9 mouse cellular contexts compared by ENCODE assay signal in the genomic region with DNA sequence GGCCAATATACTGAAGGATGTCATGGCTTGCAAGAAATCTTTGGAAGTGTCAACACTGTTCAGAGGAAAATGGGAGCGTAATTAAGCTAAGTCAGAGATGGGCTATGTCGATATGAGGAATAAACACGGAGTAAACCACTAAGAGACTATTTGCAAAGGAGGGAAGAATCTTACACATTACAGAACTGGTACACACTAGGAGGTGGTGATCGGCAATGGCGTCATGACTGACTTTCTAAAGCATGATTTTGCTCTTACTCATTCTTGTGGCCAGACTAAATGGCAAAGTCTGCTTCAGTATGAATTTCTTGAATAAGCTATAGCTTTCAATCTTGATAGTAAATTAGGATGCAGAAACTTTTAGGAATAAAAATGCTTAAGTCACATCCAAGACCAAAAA. TPM values are rescaled to one million over a fixed set of nuclear protein-coding genes. Genes with fewer than 3 reads are reported as not detected.
DNase-seq lines count a peak whose midpoint lies in the region; ATAC-seq and TF ChIP-seq lines count a peak whose summit lies in the region.
"Had no signal": no experiment of that assay in that cellular context is flagged by ENCODE, and none has a peak within 500 bp of the region (broad histone marks: within the 10 kb centered on the region; RNA-seq: fewer than 3 reads in every experiment).

No protein-coding gene starts in this region.

- 0 out of 2 replicates have a peak, but pooled peaks cover 6% of the 10 kb centered on the region for H3K36me3 ChIP-seq in midbrain, embryonic 10.5 days
- H3K36me3 ChIP-seq in midbrain, embryonic 13.5 days = no peaks in the 10 kb centered on the region
- peaks cover 5% of the 10 kb centered on the region; the same call in 1 of the 2 replicates for H3K36me3 ChIP-seq in limb, embryonic 13.5 days

- no peak for DNase-seq in gastrocnemius, adult 2 months
- no peak for DNase-seq in gastrocnemius, adult 8-10 months (ENCODE audit: low spot score in 2 of 2)
- no peak for DNase-seq in midbrain, embryonic 10.5 days (ENCODE audit: low spot score)
- DNase-seq in cerebellum, postnatal 36 days = no peak
- no peak for DNase-seq in cerebellum, adult 11-12 months
- no peak for DNase-seq in gastrocnemius, postnatal 4 days (ENCODE audit: low spot score in 2 of 2)
- DNase-seq: heart, adult 11 months had no signal

- no peaks in the 10 kb centered on the region for H3K9me3 ChIP-seq in midbrain, embryonic 10.5 days (replicated peaks)
- H3K9me3 ChIP-seq in midbrain, embryonic 13.5 days = no peaks in the 10 kb centered on the region
- no peaks in the 10 kb centered on the region for H3K9me3 ChIP-seq in limb, embryonic 13.5 days

- H3K27me3 ChIP-seq in midbrain, embryonic 10.5 days (ENCODE audit: low read depth, poor library complexity, severe bottlenecking) = no peaks in the 10 kb centered on the region
- no peaks in the 10 kb centered on the region for H3K27me3 ChIP-seq in midbrain, embryonic 13.5 days
- H3K27me3 ChIP-seq in limb, embryonic 13.5 days = no peaks in the 10 kb centered on the region

- WGBS in midbrain, embryonic 10.5 days = 78% methylated on average over 5 of the region's 5 CpGs
- WGBS in midbrain, embryonic 13.5 days = 78% methylated on average over 5 of the region's 5 CpGs
- WGBS in limb, embryonic 13.5 days = 76% methylated on average over 5 of the region's 5 CpGs

- H3K4me3 ChIP-seq in gastrocnemius, adult 2 months = peak overlapping the region; percentile 96
- H3K4me3 ChIP-seq in midbrain, embryonic 10.5 days = peak overlapping the region; percentile 92
- H3K4me3 ChIP-seq in midbrain, embryonic 13.5 days (replicated peaks) = no peak overlapping the region
- H3K4me3 ChIP-seq in limb, embryonic 13.5 days = peak overlapping the region; percentile 19; the same call in 1 of the 2 replicates

- H3K4me2 ChIP-seq in midbrain, embryonic 13.5 days (replicated peaks) = no peak overlapping the region
- H3K4me2 ChIP-seq in limb, embryonic 13.5 days (replicated peaks) = peak overlapping the region; percentile 68

- no peak for TF ChIP-seq CTCF in gastrocnemius, adult 2 months (IDR thresholded peaks at IDR 0.05)

- H3K27ac ChIP-seq in gastrocnemius, adult 2 months = peak overlapping the region; percentile 98; the same call in 1 of the 2 replicates
- no peak overlapping the region for H3K27ac ChIP-seq in midbrain, embryonic 10.5 days (replicated peaks)
- H3K27ac ChIP-seq in midbrain, embryonic 13.5 days = no peak overlapping the region
- no peak overlapping the region for H3K27ac ChIP-seq in limb, embryonic 13.5 days

- H3K9ac ChIP-seq in midbrain, embryonic 13.5 days (replicated peaks) = no peak overlapping the region
- no peak overlapping the region for H3K9ac ChIP-seq in limb, embryonic 13.5 days

- no peak for ATAC-seq in midbrain, embryonic 13.5 days
- no peak for ATAC-seq in limb, embryonic 13.5 days (ENCODE audit: low FRiP score, low read depth)

- intact Hi-C loops in gastrocnemius, adult 2 months (cut with DNase I) = loop anchor here (1.0 kb wide), 1 partner anchor 18 kb away; no protein-coding TSS in a partner anchor

- H3K4me1 ChIP-seq in midbrain, embryonic 10.5 days = peaks cover 15% of the 10 kb centered on the region
- peaks cover 11% of the 10 kb centered on the region for H3K4me1 ChIP-seq in midbrain, embryonic 13.5 days (replicated peaks)
- H3K4me1 ChIP-seq in limb, embryonic 13.5 days = peaks cover 9% of the 10 kb centered on the region

RNA-seq across cellular contexts. Expression of a gene that starts 1.0 kb away (rescaled TPM):
- 1 to 10 TPM; 3.2 to 5.7 TPM for total RNA-seq in gastrocnemius, adult 2 months (2021)
- 1 to 10 TPM; 3.7 to 5.4 (median 4.6) TPM for total RNA-seq in gastrocnemius, adult 8-10 months (2022)
- 10.3 and 10.6 TPM in 2 replicates for polyA plus RNA-seq in midbrain, embryonic 10.5 days (2016; fragmentation: Nextera tagmentation; extraction: Ambion mirVana)
- polyA plus RNA-seq in midbrain, embryonic 13.5 days (2015; fragmentation: Nextera tagmentation; extraction: Ambion mirVana) = 7.6 and 9.2 TPM in 2 replicates
- 11.3 and 16.4 TPM in 2 replicates for polyA plus RNA-seq in limb, embryonic 13.5 days (2015; fragmentation: Nextera tagmentation; extraction: Ambion mirVana)
- total RNA-seq in gastrocnemius, postnatal 4 days (2021) = 1 to 10 TPM; 5.1 to 6.1 TPM

RNA-seq across cellular contexts. Expression of a gene that starts 1.1 kb away (rescaled TPM):
- 10 to 100 TPM; 29.2 to 31.7 TPM for total RNA-seq in gastrocnemius, adult 2 months (2021)
- 10 to 100 TPM; 33.3 to 44.0 (median 36.5) TPM for total RNA-seq in gastrocnemius, adult 8-10 months (2022)
- 24.6 and 29.0 TPM in 2 replicates for polyA plus RNA-seq in midbrain, embryonic 10.5 days (2016; fragmentation: Nextera tagmentation; extraction: Ambion mirVana)
- 31.7 and 33.0 TPM in 2 replicates for polyA plus RNA-seq in midbrain, embryonic 13.5 days (2015; fragmentation: Nextera tagmentation; extraction: Ambion mirVana)
- polyA plus RNA-seq in limb, embryonic 13.5 days (2015; fragmentation: Nextera tagmentation; extraction: Ambion mirVana) = 35.0 and 36.1 TPM in 2 replicates
- total RNA-seq in gastrocnemius, postnatal 4 days (2021) = 10 to 100 TPM; 35.7 to 37.2 TPM

RNA-seq across cellular contexts. Expression of a gene that starts 19.2 kb away (rescaled TPM):
- 10 to 100 TPM; 29.3 to 29.8 TPM for total RNA-seq in gastrocnemius, adult 2 months (2021)
- 10 to 100 TPM; 25.1 to 30.6 (median 27.9) TPM for total RNA-seq in gastrocnemius, adult 8-10 months (2022)
- polyA plus RNA-seq in midbrain, embryonic 10.5 days (2016; fragmentation: Nextera tagmentation; extraction: Ambion mirVana) = 24.4 and 25.0 TPM in 2 replicates
- 24.5 and 26.2 TPM in 2 replicates for polyA plus RNA-seq in midbrain, embryonic 13.5 days (2015; fragmentation: Nextera tagmentation; extraction: Ambion mirVana)
- polyA plus RNA-seq in limb, embryonic 13.5 days (2015; fragmentation: Nextera tagmentation; extraction: Ambion mirVana) = 32.7 and 33.1 TPM in 2 replicates
- 10 to 100 TPM; 18.9 to 19.0 TPM for total RNA-seq in gastrocnemius, postnatal 4 days (2021)
